Mouse (Mus musculus) MEL (cell line): Measurements from ENCODE around the gene Ganab.

Experiments
- BHLHE40 ChIP-seq: IDR thresholded peaks from 2 replicates; pipeline ENCODE4 v1.6.1; 2012; ENCODE audit warnings: low read depth, mild to moderate bottlenecking, inconsistent platforms, low read length, improper control_type of control experiment, borderline replicate concordance
- CTCF ChIP-seq, 3 experiments: IDR thresholded peaks in 2 of 3; conservative IDR thresholded peaks in 1 of 3; 2 replicates each; pipeline ENCODE4 v1.5.1; 2011 to 2012; ENCODE audit warnings: low read length in 3 of 3, low read depth in 2 of 3, mild to moderate bottlenecking in 2 of 3, improper control_type of control experiment in 1 of 3, inconsistent platforms in 1 of 3, mixed read lengths in 1 of 3, moderate library complexity in 1 of 3; ENCODE audit not compliant: control insufficient read depth in 1 of 3, insufficient read depth in 1 of 3, poor library complexity in 1 of 3, severe bottlenecking in 1 of 3
- E2F4 ChIP-seq: IDR thresholded peaks from 2 replicates; pipeline ENCODE4 v1.6.1; 2011; ENCODE audit warnings: low read depth, low read length, improper control_type of control experiment, borderline replicate concordance
- ELF1 ChIP-seq: IDR thresholded peaks from 2 replicates; pipeline ENCODE4 v1.6.1; 2014; ENCODE audit warnings: low read depth, mild to moderate bottlenecking, inconsistent platforms, low read length, improper control_type of control experiment, moderate library complexity
- MAX ChIP-seq: IDR thresholded peaks from 2 replicates; pipeline ENCODE4 v1.6.1; 2011; ENCODE audit warnings: low read length, improper control_type of control experiment
- POLR2A ChIP-seq, 2 experiments: IDR thresholded peaks; 2 replicates each; pipeline ENCODE4 v1.6.1; 2011 to 2012; ENCODE audit warnings: low read length in 2 of 2, mild to moderate bottlenecking in 2 of 2, control low read depth in 1 of 2, improper control_type of control experiment in 1 of 2, low read depth in 1 of 2, moderate library complexity in 1 of 2; ENCODE audit not compliant: control insufficient read depth in 1 of 2, insufficient read depth in 1 of 2, poor library complexity in 1 of 2
- POLR2AphosphoS2 ChIP-seq: IDR thresholded peaks from 2 replicates; pipeline ENCODE4 v1.6.1; 2011; ENCODE audit warnings: low read length, improper control_type of control experiment
- TBP ChIP-seq: IDR thresholded peaks from 2 replicates; pipeline ENCODE4 v1.8.0; 2011; ENCODE audit warnings: low read depth, low read length, improper control_type of control experiment

GRCm38 (mm10) chr19:8940526-8941133 lies 42.8 kb downstream of the Ganab start:
- no peak for TF ChIP-seq POLR2A (IDR thresholded peaks at IDR 0.05; ENCODE audit: control insufficient read depth in 1 of 2, insufficient read depth in 1 of 2, low read depth in 1 of 2, low read length in 2 of 2, poor library complexity in 1 of 2)
- TF ChIP-seq TBP, result no peak
- no peak for TF ChIP-seq MAX
- no peak for TF ChIP-seq BHLHE40
- TF ChIP-seq ELF1, result no peak
- TF ChIP-seq POLR2AphosphoS2, result no peak
- TF ChIP-seq E2F4, result no peak
- TF ChIP-seq CTCF (IDR thresholded peaks at IDR 0.05 in 2 of 3, conservative IDR thresholded peaks at IDR 0.05 in 1 of 3; ENCODE audit: control insufficient read depth in 1 of 3, insufficient read depth in 1 of 3, low read depth in 2 of 3, low read length in 3 of 3, poor library complexity in 1 of 3, severe bottlenecking in 1 of 3), result no peak
